In the genomic region with DNA sequence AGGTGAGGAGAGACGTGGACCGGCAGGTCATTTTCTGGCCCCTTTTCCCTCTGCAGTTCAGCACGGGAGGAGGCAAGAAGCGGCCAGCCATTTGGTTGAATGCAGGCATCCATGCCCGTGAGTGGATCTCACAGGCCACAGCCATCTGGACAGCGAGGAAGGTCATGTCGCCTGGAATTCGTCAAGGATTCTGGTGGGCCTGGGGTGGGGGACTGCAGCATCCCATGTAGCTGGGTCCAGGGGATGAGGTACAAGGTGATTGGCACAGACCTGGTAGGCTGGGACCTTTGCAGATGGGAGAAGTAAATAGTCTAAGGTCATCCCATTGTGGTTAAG, we compare ENCODE assay signal across 16 mouse cellular contexts. TPM values are rescaled to one million over a fixed set of nuclear protein-coding genes. Genes with fewer than 3 reads are reported as not detected.
DNase-seq lines count a peak whose midpoint lies in the region; ATAC-seq and TF ChIP-seq lines count a peak whose summit lies in the region.
"Had no signal": no experiment of that assay in that cellular context is flagged by ENCODE, and none has a peak within 500 bp of the region (broad histone marks: within the 10 kb centered on the region; RNA-seq: fewer than 3 reads in every experiment).

No protein-coding gene starts in this region.

- H3K9ac ChIP-seq in forebrain, embryonic 11.5 days (ENCODE audit: low read length), result no peak overlapping the region
- no peak overlapping the region for H3K9ac ChIP-seq in hindbrain, postnatal 0 days (replicated peaks; ENCODE audit: low read length)
- no peak overlapping the region for H3K9ac ChIP-seq in midbrain, postnatal 0 days (replicated peaks; ENCODE audit: low read length, poor library complexity, severe bottlenecking)
- H3K9ac ChIP-seq: liver, embryonic 15.5 days had no signal

- no peak overlapping the region for H3K4me3 ChIP-seq in heart, embryonic 10.5 days
- no peak overlapping the region for H3K4me3 ChIP-seq in forebrain, embryonic 11.5 days (ENCODE audit: low read depth, low read length)
- H3K4me3 ChIP-seq in hindbrain, postnatal 0 days (ENCODE audit: low read length), result no peak overlapping the region
- no peak overlapping the region for H3K4me3 ChIP-seq in midbrain, postnatal 0 days (ENCODE audit: low read depth, low read length)
- H3K4me3 ChIP-seq: erythroblast, embryonic 14.5 days; liver, embryonic 15.5 days had no signal

- peaks cover 7% of the 10 kb centered on the region for H3K4me1 ChIP-seq in heart, embryonic 10.5 days
- peaks cover 10% of the 10 kb centered on the region; the same call in 1 of the 2 replicates for H3K4me1 ChIP-seq in forebrain, embryonic 11.5 days (replicated peaks; ENCODE audit: control insufficient read depth, insufficient read depth, low read length)
- H3K4me1 ChIP-seq in hindbrain, postnatal 0 days (ENCODE audit: insufficient read depth, low read length), result peaks cover 11% of the 10 kb centered on the region; the same call in 1 of the 2 replicates
- peaks cover 4% of the 10 kb centered on the region; the same call in 1 of the 2 replicates for H3K4me1 ChIP-seq in midbrain, postnatal 0 days (ENCODE audit: insufficient read depth, low read length)
- H3K4me1 ChIP-seq: liver, embryonic 15.5 days had no signal

- no peak for TF ChIP-seq CTCF in hindbrain, postnatal 0 days (IDR thresholded peaks at IDR 0.05; ENCODE audit: low read depth)
- TF ChIP-seq CTCF in midbrain, postnatal 0 days (IDR thresholded peaks at IDR 0.05), result no peak

- no peak for DNase-seq in heart, embryonic 10.5 days (ENCODE audit: low spot score)
- no peak for DNase-seq in heart, adult 11 months
- peak; percentile 60 for DNase-seq in forebrain, embryonic 11.5 days (ENCODE audit: low spot score)
- DNase-seq in hindbrain, postnatal 0 days (ENCODE audit: low spot score), result no peak
- no peak for DNase-seq in midbrain, postnatal 0 days (ENCODE audit: low spot score)
- DNase-seq in adrenal gland, adult 18-20 months (ENCODE audit: low spot score in 2 of 2), result no peak
- DNase-seq in retina, postnatal 1 day, result no peak
- no peak for DNase-seq in right cerebral cortex, adult 18-20 months
- DNase-seq: adrenal gland, adult 8-10 months; thymus, postnatal 25 days had no signal

- ATAC-seq in forebrain, embryonic 11.5 days (replicated peaks; ENCODE audit: low FRiP score), result 0 out of 2 replicates have a peak, but pooled peaks have one; percentile 58
- ATAC-seq in hindbrain, postnatal 0 days, result 0 out of 2 replicates have a peak, but pooled peaks have one; percentile 24
- no peak for ATAC-seq in midbrain, postnatal 0 days (ENCODE audit: low FRiP score)

- H3K4me2 ChIP-seq in forebrain, embryonic 11.5 days (ENCODE audit: low read depth, low read length, severe bottlenecking), result peak overlapping the region; percentile 5; the same call in 1 of the 2 replicates
- H3K4me2 ChIP-seq in hindbrain, postnatal 0 days (ENCODE audit: low read depth, low read length), result no peak overlapping the region
- H3K4me2 ChIP-seq in midbrain, postnatal 0 days (ENCODE audit: low read depth, low read length, poor library complexity, severe bottlenecking), result no peak overlapping the region
- H3K4me2 ChIP-seq: liver, embryonic 15.5 days had no signal

- no peaks in the 10 kb centered on the region for H3K27me3 ChIP-seq in heart, embryonic 10.5 days (ENCODE audit: insufficient read depth, poor library complexity, severe bottlenecking)
- no peaks in the 10 kb centered on the region for H3K27me3 ChIP-seq in forebrain, embryonic 11.5 days (ENCODE audit: control insufficient read depth, insufficient read depth, low read length)
- H3K27me3 ChIP-seq in hindbrain, postnatal 0 days (ENCODE audit: insufficient read depth, low read length), result no peaks in the 10 kb centered on the region
- no peaks in the 10 kb centered on the region for H3K27me3 ChIP-seq in midbrain, postnatal 0 days (ENCODE audit: insufficient read depth, low read length)
- H3K27me3 ChIP-seq: liver, embryonic 15.5 days had no signal

- no peaks in the 10 kb centered on the region for H3K36me3 ChIP-seq in heart, embryonic 10.5 days
- no peaks in the 10 kb centered on the region for H3K36me3 ChIP-seq in forebrain, embryonic 11.5 days (ENCODE audit: control insufficient read depth, insufficient read depth, low read length)
- no peaks in the 10 kb centered on the region for H3K36me3 ChIP-seq in hindbrain, postnatal 0 days (ENCODE audit: insufficient read depth, low read length)
- no peaks in the 10 kb centered on the region for H3K36me3 ChIP-seq in midbrain, postnatal 0 days (ENCODE audit: insufficient read depth, low read length)
- H3K36me3 ChIP-seq: liver, embryonic 15.5 days had no signal

- no peaks in the 10 kb centered on the region for H3K9me3 ChIP-seq in heart, embryonic 10.5 days
- H3K9me3 ChIP-seq in forebrain, embryonic 11.5 days (ENCODE audit: control insufficient read depth, low read length), result no peaks in the 10 kb centered on the region
- H3K9me3 ChIP-seq in hindbrain, postnatal 0 days (ENCODE audit: low read length), result no peaks in the 10 kb centered on the region
- no peaks in the 10 kb centered on the region for H3K9me3 ChIP-seq in midbrain, postnatal 0 days (ENCODE audit: low read length)
- H3K9me3 ChIP-seq: liver, embryonic 15.5 days had no signal

- H3K27ac ChIP-seq in heart, embryonic 10.5 days, result peak overlapping the region; percentile 52; the same call in 1 of the 2 replicates
- peak overlapping the region; percentile 71 for H3K27ac ChIP-seq in forebrain, embryonic 11.5 days (ENCODE audit: low read depth, low read length)
- peak overlapping the region; percentile 37; the same call in 1 of the 2 replicates for H3K27ac ChIP-seq in hindbrain, postnatal 0 days
- peak overlapping the region; percentile 8; the same call in 1 of the 2 replicates for H3K27ac ChIP-seq in midbrain, postnatal 0 days (ENCODE audit: low read depth, low read length)
- H3K27ac ChIP-seq: liver, embryonic 15.5 days had no signal

- 46% methylated on average over 8 of the region's 8 CpGs for WGBS in heart, embryonic 10.5 days
- 38% methylated on average over 8 of the region's 8 CpGs for WGBS in forebrain, embryonic 11.5 days
- WGBS in hindbrain, postnatal 0 days, result 38% methylated on average over 8 of the region's 8 CpGs
- WGBS in midbrain, postnatal 0 days, result 39% methylated on average over 8 of the region's 8 CpGs

RNA-seq across cellular contexts. Expression of a gene that starts 12.6 kb away (rescaled TPM):
- polyA plus RNA-seq in heart, embryonic 10.5 days (2016; fragmentation: Nextera tagmentation; extraction: Ambion mirVana), result 1.2 and 1.7 TPM in 2 replicates
- 5.4 and 5.6 TPM in 2 replicates for polyA plus RNA-seq in forebrain, embryonic 11.5 days (2014; fragmentation: Nextera tagmentation; extraction: Ambion mirVana)
- total RNA-seq in hindbrain, postnatal 0 days (2014; rRNA removed), result 0.11 and 0.16 TPM in 2 replicates
- polyA plus RNA-seq in hindbrain, postnatal 0 days (2015; fragmentation: Nextera tagmentation; extraction: Ambion mirVana), result 0.45 and 0.53 TPM in 2 replicates
- 0.42 and 0.49 TPM in 2 replicates for total RNA-seq in midbrain, postnatal 0 days (2014; rRNA removed)
- polyA plus RNA-seq in midbrain, postnatal 0 days (2015; fragmentation: Nextera tagmentation; extraction: Ambion mirVana), result 0.75 and 0.79 TPM in 2 replicates
- total RNA-seq in adrenal gland, adult 18-20 months (2021), result 1 to 10 TPM; 1.4 to 1.7 TPM
- total RNA-seq: granulocyte monocyte progenitor cell, adult 5-6 weeks; megakaryocyte-erythroid progenitor cell, adult 5-6 weeks had no signal
- polyA plus RNA-seq: C2C12; erythroblast, embryonic 14.5 days had no signal

RNA-seq across cellular contexts. Expression of a gene that starts 30.0 kb away (rescaled TPM):
- polyA plus RNA-seq in heart, embryonic 10.5 days (2016; fragmentation: Nextera tagmentation; extraction: Ambion mirVana), result 0.97 and 2.1 TPM in 2 replicates
- 0.15 and 0.72 TPM in 2 replicates for polyA plus RNA-seq in forebrain, embryonic 11.5 days (2014; fragmentation: Nextera tagmentation; extraction: Ambion mirVana)
- not detected in 2 replicates for total RNA-seq in hindbrain, postnatal 0 days (2014; rRNA removed)
- 0.14 TPM in 1 of 2 replicates, not detected in the other for polyA plus RNA-seq in hindbrain, postnatal 0 days (2015; fragmentation: Nextera tagmentation; extraction: Ambion mirVana)
- not detected in 2 replicates for total RNA-seq in midbrain, postnatal 0 days (2014; rRNA removed)
- polyA plus RNA-seq in midbrain, postnatal 0 days (2015; fragmentation: Nextera tagmentation; extraction: Ambion mirVana), result 0.13 TPM in 1 of 2 replicates, not detected in the other
- total RNA-seq in adrenal gland, adult 18-20 months (2021), result not detected
- total RNA-seq: adrenal gland, adult 8-10 months; granulocyte monocyte progenitor cell, adult 5-6 weeks; layer of hippocampus, adult 8-10 months; megakaryocyte-erythroid progenitor cell, adult 5-6 weeks had no signal
- polyA plus RNA-seq: C2C12; erythroblast, embryonic 14.5 days had no signal

RNA-seq across cellular contexts. Expression of a gene that starts 39.4 kb away (rescaled TPM):
- 17.8 and 29.1 TPM in 2 replicates for polyA plus RNA-seq in heart, embryonic 10.5 days (2016; fragmentation: Nextera tagmentation; extraction: Ambion mirVana)
- 4.0 TPM in 2 replicates for polyA plus RNA-seq in forebrain, embryonic 11.5 days (2014; fragmentation: Nextera tagmentation; extraction: Ambion mirVana)
- 6.2 and 8.1 TPM in 2 replicates for total RNA-seq in hindbrain, postnatal 0 days (2014; rRNA removed)
- polyA plus RNA-seq in hindbrain, postnatal 0 days (2015; fragmentation: Nextera tagmentation; extraction: Ambion mirVana), result 14.9 and 15.7 TPM in 2 replicates
- 6.2 and 9.3 TPM in 2 replicates for total RNA-seq in midbrain, postnatal 0 days (2014; rRNA removed)
- 13.0 and 15.2 TPM in 2 replicates for polyA plus RNA-seq in midbrain, postnatal 0 days (2015; fragmentation: Nextera tagmentation; extraction: Ambion mirVana)
- total RNA-seq in adrenal gland, adult 18-20 months (2021), result under 1 TPM; 0.43 to 0.74 TPM
- total RNA-seq: megakaryocyte-erythroid progenitor cell, adult 5-6 weeks had no signal
- polyA plus RNA-seq: C2C12; erythroblast, embryonic 14.5 days had no signal

RNA-seq across cellular contexts. Expression of a gene that starts 58.2 kb away (rescaled TPM):
- 3.9 and 4.3 TPM in 2 replicates for polyA plus RNA-seq in heart, embryonic 10.5 days (2016; fragmentation: Nextera tagmentation; extraction: Ambion mirVana)
- 0.16 TPM in 1 of 2 replicates, not detected in the other for polyA plus RNA-seq in forebrain, embryonic 11.5 days (2014; fragmentation: Nextera tagmentation; extraction: Ambion mirVana)
- total RNA-seq in hindbrain, postnatal 0 days (2014; rRNA removed), result 0.68 and 0.84 TPM in 2 replicates
- polyA plus RNA-seq in hindbrain, postnatal 0 days (2015; fragmentation: Nextera tagmentation; extraction: Ambion mirVana), result 0.40 and 0.68 TPM in 2 replicates
- 0.60 and 0.94 TPM in 2 replicates for total RNA-seq in midbrain, postnatal 0 days (2014; rRNA removed)
- polyA plus RNA-seq in midbrain, postnatal 0 days (2015; fragmentation: Nextera tagmentation; extraction: Ambion mirVana), result 0.44 and 0.51 TPM in 2 replicates
- total RNA-seq in adrenal gland, adult 18-20 months (2021), result not detected
- total RNA-seq: adrenal gland, adult 8-10 months; granulocyte monocyte progenitor cell, adult 5-6 weeks; layer of hippocampus, adult 8-10 months; megakaryocyte-erythroid progenitor cell, adult 5-6 weeks had no signal
- polyA plus RNA-seq: C2C12; erythroblast, embryonic 14.5 days had no signal

Comparison
In these comparisons a context has a peak if more than half of its experiments do, and no peak if none do; other contexts are left out.
1. H3K27ac ChIP-seq: peak in every context shown above with its lines; median percentile 71 in forebrain, embryonic 11.5 days; 52 in heart, embryonic 10.5 days; 37 in hindbrain, postnatal 0 days; 8 in midbrain, postnatal 0 days.